Mouse (Mus musculus): ENCODE results near the gene Tmem88. TPM values are rescaled to one million over a fixed set of nuclear protein-coding genes. Genes with fewer than 3 reads are reported as not detected.

Tmem88 gene
- total RNA-seq, 2 experiments from 2014 or later: 13.4 to 17.8 TPM

DNA sequence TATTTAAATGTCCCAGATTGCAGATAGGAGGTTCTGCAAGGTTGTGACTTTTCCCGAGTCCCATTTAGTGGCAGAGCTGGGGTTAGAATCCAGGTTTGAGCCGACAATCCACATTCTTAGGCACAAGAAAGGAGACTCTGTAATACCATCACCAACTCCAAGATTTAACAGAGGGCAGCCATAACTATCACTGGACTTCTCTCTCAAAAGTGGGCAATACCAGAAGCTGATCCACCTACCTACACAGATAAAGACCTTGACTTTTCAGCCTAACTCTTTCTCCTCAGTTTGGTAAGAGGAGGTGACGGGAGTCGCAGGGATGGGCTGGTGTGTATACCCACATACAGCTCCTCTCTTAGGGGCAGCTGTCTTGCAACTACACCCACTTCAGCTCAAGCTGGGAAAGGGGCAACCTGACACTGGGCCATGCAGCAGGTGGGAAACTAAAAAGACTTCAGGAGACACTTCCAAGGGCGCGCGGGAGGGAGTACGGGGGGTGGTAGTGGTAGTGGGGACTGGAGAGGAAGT, 19.0 kb upstream of the Tmem88 start:
- DNase-seq: no peak

GRCm38 (mm10) chr11:69416509-69416908, 18.5 kb upstream of the Tmem88 start:
- no peak for DNase-seq

GRCm38 (mm10) chr11:69415668-69416451, 17.8 kb upstream of the Tmem88 start:
- peak; percentile 59 to 71 for DNase-seq

GRCm38 (mm10) chr11:69415327-69415667, 17.3 kb upstream of the Tmem88 start:
- DNase-seq: peak; percentile 73 to 79

GRCm38 (mm10) chr11:69414421-69415326, 16.6 kb upstream of the Tmem88 start:
- no peak for DNase-seq

DNA sequence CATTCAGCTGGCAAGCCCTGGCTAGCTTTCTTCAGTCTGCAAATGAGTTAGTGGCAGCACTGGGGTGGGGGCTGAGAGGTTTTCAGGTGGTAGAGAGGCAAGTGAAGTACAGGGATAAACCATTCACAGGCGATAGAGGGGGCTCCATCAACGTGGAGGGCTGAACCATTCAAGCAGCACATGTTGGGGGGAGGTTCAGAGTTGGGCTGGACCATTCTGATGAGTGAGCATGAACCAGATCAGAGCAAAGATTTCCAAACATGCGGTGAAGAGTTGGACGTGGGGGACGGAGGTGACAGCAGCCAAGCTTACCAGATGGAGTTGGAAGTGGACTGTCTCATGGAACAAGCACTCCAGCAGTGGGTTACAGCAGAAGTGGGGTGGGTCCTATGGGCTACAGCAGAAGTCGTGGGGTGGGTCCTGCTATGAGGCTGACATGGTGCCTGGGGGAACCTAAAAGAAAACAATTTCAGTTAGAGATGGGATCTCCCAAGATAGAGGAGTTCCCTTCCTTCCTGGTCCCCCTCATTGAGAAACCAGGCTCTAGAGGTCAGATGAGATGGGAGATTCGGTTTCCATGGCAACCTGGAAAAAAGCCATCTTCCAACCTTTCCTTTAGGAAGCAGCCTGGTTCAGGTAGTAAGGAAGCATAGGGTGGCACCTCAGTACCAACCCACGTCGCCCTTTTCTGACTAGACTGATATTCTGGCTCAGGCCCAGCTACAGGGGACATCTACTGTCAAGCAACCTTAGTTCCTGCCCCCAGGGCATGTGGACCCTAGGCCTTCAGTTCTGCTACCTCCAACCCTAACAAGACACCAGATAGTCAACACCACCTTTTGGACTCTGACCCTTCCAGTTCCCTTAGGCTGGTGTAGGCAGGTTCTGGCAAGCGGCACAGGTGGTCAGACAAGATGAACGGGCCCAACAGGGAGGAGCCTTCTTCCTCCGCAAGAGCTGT, 15.5 kb upstream of the Tmem88 start, which contains the start of gene Kdm6b:
TSS of gene Kdm6b (minus strand) at position 455 of the 961 bp plus-strand sequence.
- no peak for DNase-seq

- no peak for DNase-seq
Observed at GRCm38 (mm10) chr11:69412548-69412947, 14.5 kb upstream of the Tmem88 start.

DNA sequence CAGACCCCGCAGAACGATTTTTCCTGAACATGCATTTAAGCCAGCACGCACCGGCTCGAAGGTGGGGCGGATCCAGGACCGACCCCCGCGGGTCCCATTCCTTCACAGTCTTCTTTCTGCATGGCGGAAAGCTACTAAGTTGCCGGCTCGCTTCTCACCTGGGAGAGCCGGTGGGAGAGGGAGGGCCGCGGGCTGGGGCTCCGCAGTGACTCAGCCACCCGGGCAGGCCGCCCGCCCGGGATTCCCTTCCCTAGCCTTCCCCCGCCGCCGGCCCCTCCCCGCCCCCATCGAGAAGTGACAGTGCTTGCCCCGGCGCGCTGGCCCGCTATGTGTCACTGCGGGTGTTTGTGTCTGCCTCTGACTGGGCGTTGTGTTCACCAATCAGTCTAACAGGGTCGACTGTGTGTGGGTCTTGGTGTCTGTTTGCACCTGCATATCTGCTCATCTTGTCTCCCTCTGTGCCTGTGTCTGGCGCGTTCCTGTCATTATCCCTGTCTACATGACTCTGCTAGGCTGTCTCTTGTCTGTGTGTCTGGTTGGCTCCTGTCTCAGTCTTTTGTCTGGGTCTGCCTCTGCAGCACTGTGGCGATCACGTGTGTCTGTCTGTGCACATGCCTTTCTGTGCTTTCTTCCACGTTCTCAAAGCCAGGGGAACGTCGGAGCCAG, 13.6 kb upstream of the Tmem88 start:
- DNase-seq: peak; percentile 92 to 95

- peak; percentile 96 to 97 for DNase-seq
Observed at GRCm38 (mm10) chr11:69411073-69411535, 13.1 kb upstream of the Tmem88 start.

DNA sequence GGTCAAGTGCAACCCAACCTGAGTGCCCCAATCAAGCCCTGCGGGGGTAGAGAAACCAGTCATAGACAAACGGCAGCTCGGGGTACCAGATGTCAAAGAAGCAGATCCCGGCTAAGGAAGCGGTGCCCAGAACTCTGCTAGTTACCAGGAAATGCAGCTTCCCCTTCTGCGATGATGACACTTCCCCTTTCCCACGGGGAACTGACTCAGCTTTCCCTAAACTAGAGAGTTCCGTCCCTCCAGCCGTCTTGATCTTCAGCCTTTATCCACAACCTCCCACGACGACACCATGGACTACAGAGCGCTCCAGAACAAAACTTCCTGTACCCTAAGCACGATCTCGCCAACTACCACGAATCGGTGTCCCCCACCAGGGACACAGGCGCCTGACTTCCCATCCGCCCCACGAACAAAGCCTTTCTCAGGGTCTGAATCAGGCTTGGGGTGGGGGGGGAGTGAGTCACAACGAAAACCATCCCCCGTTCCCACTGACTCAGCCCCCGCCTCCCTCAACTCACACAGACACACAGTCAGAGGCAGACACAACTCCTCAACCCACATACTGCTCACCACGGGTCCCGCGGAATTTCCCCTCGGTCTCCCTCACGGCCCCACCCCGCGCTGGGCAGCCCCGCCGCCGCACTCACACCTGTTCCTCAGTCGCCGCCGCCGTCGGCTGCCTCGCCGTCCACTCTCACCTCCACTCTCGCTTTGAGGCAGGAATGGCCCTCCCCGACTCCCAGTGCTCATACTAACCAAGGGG, 12.5 kb upstream of the Tmem88 start:
- peak; percentile 78 to 81 for DNase-seq

DNA sequence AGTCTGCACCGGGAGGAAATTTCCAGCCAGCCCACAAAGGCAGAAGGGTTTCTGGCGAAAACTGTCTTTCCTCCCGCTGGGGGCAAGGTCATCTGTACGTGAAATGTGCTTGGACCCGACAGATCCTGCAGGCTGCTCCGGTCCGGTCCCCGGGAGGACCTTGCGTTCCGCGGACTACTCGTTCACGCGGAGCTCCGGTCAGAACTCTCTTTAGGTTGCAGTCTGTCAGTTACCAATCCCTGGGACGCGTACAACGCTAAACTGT, 11.9 kb upstream of the Tmem88 start:
- DNase-seq: no peak

DNA sequence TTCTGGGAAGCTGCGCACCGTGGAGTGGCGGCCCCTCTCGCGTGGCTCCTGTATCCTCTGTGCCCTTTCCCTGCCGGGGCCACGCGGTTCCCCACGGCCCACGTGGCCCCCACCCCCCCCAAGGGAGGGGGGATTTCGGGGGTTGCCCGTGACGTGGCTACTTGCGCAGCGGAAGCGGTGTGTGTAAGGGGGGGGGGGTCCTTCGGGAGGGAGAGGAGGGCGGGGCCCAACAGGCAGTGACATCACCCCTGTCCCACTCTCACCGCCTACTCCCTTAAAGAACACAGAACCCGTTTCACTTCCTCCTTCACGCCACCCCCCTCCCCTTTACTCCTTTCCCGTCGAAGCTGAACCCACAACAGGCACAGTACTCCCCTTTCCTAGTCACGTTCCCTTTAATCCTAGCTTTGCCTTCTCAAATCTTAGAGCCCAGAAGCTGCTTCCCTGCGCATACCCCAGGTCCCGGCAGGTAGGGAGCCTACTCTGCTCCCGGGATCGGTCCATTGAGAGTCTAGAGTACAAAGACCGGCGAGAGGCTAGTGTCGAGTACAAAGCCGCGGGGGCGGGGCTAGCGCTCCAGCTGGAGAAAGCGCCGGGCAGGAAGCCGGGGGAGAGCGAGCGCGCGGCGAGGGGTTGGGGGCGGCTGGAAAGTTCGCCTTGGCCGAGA, 11.5 kb upstream of the Tmem88 start:
- peak; percentile 89 to 93 for DNase-seq

DNA sequence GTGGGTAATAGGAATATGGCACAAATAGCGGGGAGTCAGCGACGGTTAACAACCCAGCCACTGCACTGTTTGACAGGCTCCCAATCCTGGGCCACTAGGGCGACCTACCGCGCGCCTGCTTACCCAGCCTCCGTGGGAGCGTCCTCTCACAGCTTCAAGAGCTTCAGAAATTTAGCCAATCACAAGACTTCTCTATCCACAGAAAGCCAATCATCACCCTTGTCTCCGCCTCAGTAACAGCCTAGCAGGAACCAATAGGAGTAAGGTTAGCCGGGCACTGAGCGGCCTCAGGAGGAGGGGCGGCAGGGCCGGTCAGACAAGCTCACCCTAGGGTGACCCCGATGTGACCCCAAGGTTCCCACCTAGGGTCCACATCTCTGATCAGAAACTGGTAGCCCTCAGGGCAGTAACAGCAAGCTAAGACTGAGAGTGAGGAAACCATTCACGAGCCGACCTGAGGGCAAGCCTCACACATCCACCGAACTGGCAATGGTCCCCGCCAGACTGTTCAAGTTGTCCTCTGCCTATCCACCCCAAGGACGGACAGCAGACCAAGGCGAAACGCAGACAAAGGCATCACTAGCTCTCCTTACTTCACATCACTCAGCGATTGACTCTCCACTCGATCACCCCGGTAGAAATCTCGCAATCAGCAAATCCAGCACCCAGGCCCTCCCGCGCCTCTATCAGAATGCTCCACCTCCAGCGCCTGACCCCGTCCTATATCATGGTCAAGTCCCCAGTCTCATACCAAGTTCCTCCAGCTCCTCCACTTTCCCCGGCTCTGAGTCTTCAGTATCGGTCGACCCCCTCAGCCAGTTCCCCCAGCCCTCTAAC, 10.7 kb upstream of the Tmem88 start:
- peak; percentile 84 to 86 for DNase-seq

- DNase-seq: no peak
Observed at GRCm38 (mm10) chr11:69407724-69408004, 9.6 kb upstream of the Tmem88 start.

DNA sequence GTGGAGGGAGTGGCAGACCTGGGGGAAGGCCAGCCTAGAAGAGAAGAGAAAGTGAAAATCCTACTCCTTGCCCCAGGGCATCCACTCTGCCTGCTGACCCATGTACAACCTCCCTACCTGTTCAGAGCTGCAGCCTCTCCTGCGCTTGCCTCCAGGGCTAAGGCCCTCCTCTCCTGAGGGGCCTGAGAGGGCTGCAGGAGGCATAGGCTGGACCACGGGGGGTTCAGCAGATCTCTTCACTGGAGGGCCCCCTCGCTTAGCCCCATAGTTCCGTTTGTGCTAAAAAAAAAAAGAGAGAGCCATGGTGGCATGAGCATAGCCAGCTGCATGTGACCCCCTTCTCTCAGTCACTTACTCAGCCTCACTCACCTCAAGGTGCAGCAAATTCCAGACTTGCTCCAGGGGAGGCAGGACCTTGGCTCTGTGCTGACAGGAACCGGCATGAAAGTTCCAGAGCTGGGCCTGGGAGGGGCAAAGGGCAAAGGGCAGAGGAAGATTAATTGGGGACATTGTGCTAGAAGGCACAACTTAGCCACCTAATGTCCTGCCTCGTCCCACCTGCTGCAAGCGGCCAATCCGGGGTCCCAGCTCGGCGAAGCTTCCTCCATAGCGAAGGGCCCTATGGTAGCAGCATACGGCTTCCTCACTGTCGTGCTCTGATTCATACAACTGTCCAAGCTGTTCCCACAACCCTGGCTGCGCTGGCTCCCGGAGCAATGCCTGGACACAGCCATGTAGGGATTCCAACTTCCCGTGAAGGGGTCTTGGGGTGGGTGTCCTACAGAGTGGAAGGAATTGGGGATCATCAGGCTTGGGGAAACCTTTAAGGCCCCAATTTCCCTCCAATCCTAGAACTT, 9.1 kb upstream of the Tmem88 start:
- no peak for DNase-seq

DNA sequence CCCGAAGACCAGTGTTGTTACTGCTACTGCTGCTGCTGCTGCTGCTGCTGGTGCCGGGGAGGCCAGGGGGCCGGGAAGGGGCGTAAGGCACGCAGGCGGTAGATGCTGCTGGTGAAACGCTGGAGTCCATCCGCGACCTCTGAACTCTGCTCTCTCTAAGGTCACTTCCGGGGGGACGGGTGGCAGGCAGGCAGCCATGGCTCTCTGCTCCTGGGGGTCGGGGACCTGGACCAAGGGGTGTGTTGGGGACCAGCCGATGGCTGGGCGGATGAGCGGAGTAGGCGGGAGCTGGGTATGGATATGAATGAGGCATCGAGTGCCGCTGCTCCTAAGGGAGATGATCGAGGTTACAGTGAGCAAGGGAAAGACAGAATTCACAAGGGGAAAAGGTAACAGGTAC, 8.2 kb upstream of the Tmem88 start:
- no peak for DNase-seq

DNA sequence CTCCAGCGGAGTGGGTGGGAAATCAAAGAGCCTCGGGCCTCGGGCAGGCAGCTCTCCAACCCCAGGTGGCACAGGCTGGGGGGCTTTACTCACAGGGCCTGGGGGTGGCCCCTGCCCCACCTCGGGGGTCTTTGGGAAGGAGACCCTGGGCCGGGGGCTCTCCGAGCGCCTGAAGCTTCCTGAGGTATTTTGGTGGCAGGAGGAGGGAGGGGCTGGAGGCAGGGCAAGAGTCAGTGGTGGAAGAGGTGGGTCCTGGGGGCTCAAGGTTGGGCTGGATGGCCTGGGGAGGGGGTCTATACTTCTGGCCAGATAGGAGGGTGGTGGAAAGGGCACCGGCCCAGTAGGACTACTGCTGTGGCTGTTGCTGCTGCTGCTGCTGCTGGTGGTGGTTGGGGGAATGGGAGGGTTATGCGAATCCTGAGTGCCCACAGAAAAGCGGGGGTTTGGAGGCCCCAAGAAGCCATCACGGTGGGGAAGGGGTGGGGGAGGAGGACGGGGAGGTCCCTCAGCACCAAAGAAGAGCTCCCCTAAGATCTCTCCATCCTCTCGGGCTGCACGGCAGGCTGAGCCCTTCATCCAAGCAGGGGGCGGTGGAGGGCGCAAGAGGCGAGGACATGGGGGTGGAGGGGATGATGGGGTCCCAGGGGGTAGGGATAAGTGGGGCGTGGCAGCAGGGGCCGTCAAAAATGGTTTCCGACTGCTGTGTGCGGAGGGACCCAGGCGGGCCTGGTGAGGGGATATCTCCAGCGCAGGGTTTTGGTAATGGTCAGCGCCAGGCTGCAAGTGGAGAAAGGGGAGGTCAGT, 7.6 kb upstream of the Tmem88 start:
- no peak for DNase-seq

Data from adrenal gland, postnatal 36 days (tissue).